ENCODE assay signal across 7 mouse cellular contexts in genomic region chr6:136804705-136805408, GRCm38 (mm10). TPM values are rescaled to one million over a fixed set of nuclear protein-coding genes. Genes with fewer than 3 reads are reported as not detected.
DNase-seq lines count a peak whose midpoint lies in the region; ATAC-seq and TF ChIP-seq lines count a peak whose summit lies in the region.

No protein-coding gene starts in this region.

- H3K4me2 ChIP-seq in limb, embryonic 12.5 days: peak overlapping the region; percentile 60
- H3K4me2 ChIP-seq in stomach, embryonic 14.5 days (replicated peaks; ENCODE audit: low read depth, low read length): peak overlapping the region; percentile 84

- peak overlapping the region; percentile 52; the same call in 1 of the 2 replicates for H3K9ac ChIP-seq in limb, embryonic 12.5 days (replicated peaks)
- H3K9ac ChIP-seq in stomach, embryonic 14.5 days (replicated peaks; ENCODE audit: low read depth, low read length): peak overlapping the region; percentile 97; the same call in 1 of the 2 replicates

- TF ChIP-seq CTCF in thymus, adult 2 months (IDR thresholded peaks at IDR 0.05; ENCODE audit: borderline replicate concordance, control insufficient read depth, extremely low read depth, insufficient read depth, low read length, poor library complexity): no peak
- no peak for TF ChIP-seq CTCF in embryonic fibroblast, embryonic 13.5 days (IDR thresholded peaks at IDR 0.05; ENCODE audit: borderline replicate concordance, insufficient read depth, low read length)

- TF ChIP-seq POLR2A in thymus, adult 2 months (IDR thresholded peaks at IDR 0.05; ENCODE audit: control insufficient read depth, extremely low read depth, insufficient read depth, low read length, poor library complexity): no peak
- TF ChIP-seq POLR2A in embryonic fibroblast, embryonic 13.5 days (IDR thresholded peaks at IDR 0.05; ENCODE audit: low read depth, low read length): no peak

- WGBS in thymus, adult 2 months: 2% methylated on average over 9 of the region's 9 CpGs
- WGBS in limb, embryonic 12.5 days: 34% methylated on average over 9 of the region's 9 CpGs
- WGBS in stomach, embryonic 14.5 days: 27% methylated on average over 9 of the region's 9 CpGs

- no peaks in the 10 kb centered on the region for H3K36me3 ChIP-seq in thymus, adult 2 months (ENCODE audit: control insufficient read depth, insufficient read depth, low read length)
- H3K36me3 ChIP-seq in limb, embryonic 12.5 days: no peaks in the 10 kb centered on the region
- no peaks in the 10 kb centered on the region for H3K36me3 ChIP-seq in stomach, embryonic 14.5 days (ENCODE audit: control insufficient read depth, insufficient read depth, low read length)

- H3K4me3 ChIP-seq in thymus, adult 2 months (ENCODE audit: control insufficient read depth, insufficient read depth, low read length): no peak overlapping the region
- no peak overlapping the region; the same call in 1 of the 2 replicates for H3K4me3 ChIP-seq in embryonic fibroblast, embryonic 13.5 days (ENCODE audit: insufficient read depth, low read length)
- peak overlapping the region; percentile 63 for H3K4me3 ChIP-seq in limb, embryonic 12.5 days (replicated peaks)
- H3K4me3 ChIP-seq in stomach, embryonic 14.5 days (ENCODE audit: low read depth, low read length): peak overlapping the region; percentile 71

- H3K27me3 ChIP-seq in thymus, adult 2 months (ENCODE audit: control insufficient read depth, insufficient read depth, low read length): no peaks in the 10 kb centered on the region
- H3K27me3 ChIP-seq in limb, embryonic 12.5 days: no peaks in the 10 kb centered on the region
- H3K27me3 ChIP-seq in stomach, embryonic 14.5 days (ENCODE audit: control insufficient read depth, insufficient read depth, low read length): no peaks in the 10 kb centered on the region

- no peaks in the 10 kb centered on the region for H3K9me3 ChIP-seq in limb, embryonic 12.5 days
- H3K9me3 ChIP-seq in stomach, embryonic 14.5 days (ENCODE audit: control insufficient read depth, low read depth, low read length): no peaks in the 10 kb centered on the region

- ATAC-seq in limb, embryonic 12.5 days (ENCODE audit: insufficient number of reproducible peaks, insufficient read depth, low FRiP score, low TSS enrichment, low read depth): no peak
- no peak for ATAC-seq in stomach, embryonic 14.5 days (ENCODE audit: insufficient number of reproducible peaks, insufficient read depth, low FRiP score, low read depth)

- peak overlapping the region; percentile 91 for H3K27ac ChIP-seq in thymus, adult 2 months (ENCODE audit: control insufficient read depth, insufficient read depth, low read length)
- H3K27ac ChIP-seq in embryonic fibroblast, embryonic 13.5 days (ENCODE audit: insufficient read depth, low read length): peak overlapping the region; percentile 69
- H3K27ac ChIP-seq in limb, embryonic 12.5 days: peak overlapping the region; percentile 100
- H3K27ac ChIP-seq in stomach, embryonic 14.5 days (ENCODE audit: low read length): peak overlapping the region; percentile 100

- no peak for DNase-seq in thymus, adult 2 months
- no peak for DNase-seq in thymus, postnatal 0 days (ENCODE audit: low spot score)
- no peak for DNase-seq in layer of hippocampus, postnatal 36 days
- no peak for DNase-seq in frontal cortex, adult 2 months (ENCODE audit: extremely low spot score in 1 of 2, low spot score in 1 of 2)

- H3K4me1 ChIP-seq in thymus, adult 2 months (replicated peaks; ENCODE audit: control insufficient read depth, insufficient read depth, low read length): peaks cover 14% of the 10 kb centered on the region
- H3K4me1 ChIP-seq in embryonic fibroblast, embryonic 13.5 days (ENCODE audit: control insufficient read depth, insufficient read depth, low read length): no peaks in the 10 kb centered on the region; the same call in 1 of the 2 replicates
- peaks cover 30% of the 10 kb centered on the region for H3K4me1 ChIP-seq in limb, embryonic 12.5 days (replicated peaks)
- H3K4me1 ChIP-seq in stomach, embryonic 14.5 days (ENCODE audit: control insufficient read depth, insufficient read depth, low read length): peaks cover 12% of the 10 kb centered on the region; the same call in 1 of the 2 replicates

RNA-seq across cellular contexts. Expression of gene Hist4h4, which starts 0.6 kb away (rescaled TPM):
- polyA plus RNA-seq in thymus, adult 2 months (2012; rRNA removed): 14.5 and 17.8 TPM in 2 replicates
- 1.3 and 2.0 TPM in 2 replicates for polyA plus RNA-seq in thymus, postnatal 0 days (2015; fragmentation: Nextera tagmentation; extraction: Ambion mirVana)
- 0.28 and 0.72 TPM in 2 replicates for polyA plus RNA-seq in embryonic fibroblast, embryonic 13.5 days (2011; ENCODE audit: insufficient read length, low read depth, missing spikeins)
- polyA plus RNA-seq in limb, embryonic 12.5 days (2016; fragmentation: Nextera tagmentation; extraction: Ambion mirVana): 0.70 and 0.89 TPM in 2 replicates
- 2.1 and 2.8 TPM in 2 replicates for polyA plus RNA-seq in stomach, embryonic 14.5 days (2014; fragmentation: Nextera tagmentation; extraction: Ambion mirVana)
- total RNA-seq in layer of hippocampus, postnatal 36 days (2021): 10 to 100 TPM; 10.4 to 11.5 TPM
- polyA plus RNA-seq in frontal cortex, adult 2 months (2012; rRNA removed): 0.56 and 0.80 TPM in 2 replicates

RNA-seq across cellular contexts. Expression of gene H2afj, which starts 3.2 kb away (rescaled TPM):
- 309 and 326 TPM in 2 replicates for polyA plus RNA-seq in thymus, adult 2 months (2012; rRNA removed)
- 341 and 352 TPM in 2 replicates for polyA plus RNA-seq in thymus, postnatal 0 days (2015; fragmentation: Nextera tagmentation; extraction: Ambion mirVana)
- 31.3 and 46.4 TPM in 2 replicates for polyA plus RNA-seq in embryonic fibroblast, embryonic 13.5 days (2011; ENCODE audit: insufficient read length, low read depth, missing spikeins)
- polyA plus RNA-seq in limb, embryonic 12.5 days (2016; fragmentation: Nextera tagmentation; extraction: Ambion mirVana): 99.7 and 111 TPM in 2 replicates
- 130 and 144 TPM in 2 replicates for polyA plus RNA-seq in stomach, embryonic 14.5 days (2014; fragmentation: Nextera tagmentation; extraction: Ambion mirVana)
- total RNA-seq in layer of hippocampus, postnatal 36 days (2021): 10 to 100 TPM; 74.5 to 81.9 TPM
- polyA plus RNA-seq in frontal cortex, adult 2 months (2012; rRNA removed): 103 and 145 TPM in 2 replicates

RNA-seq across cellular contexts. Expression of gene BC049715, which starts 22.6 kb away (rescaled TPM):
- polyA plus RNA-seq in thymus, adult 2 months (2012; rRNA removed): 0.86 and 2.3 TPM in 2 replicates
- 2.1 and 3.0 TPM in 2 replicates for polyA plus RNA-seq in thymus, postnatal 0 days (2015; fragmentation: Nextera tagmentation; extraction: Ambion mirVana)
- 0.63 and 1.4 TPM in 2 replicates for polyA plus RNA-seq in embryonic fibroblast, embryonic 13.5 days (2011; ENCODE audit: insufficient read length, low read depth, missing spikeins)
- polyA plus RNA-seq in limb, embryonic 12.5 days (2016; fragmentation: Nextera tagmentation; extraction: Ambion mirVana): 3.6 and 4.0 TPM in 2 replicates
- polyA plus RNA-seq in stomach, embryonic 14.5 days (2014; fragmentation: Nextera tagmentation; extraction: Ambion mirVana): 1.7 and 2.5 TPM in 2 replicates
- total RNA-seq in layer of hippocampus, postnatal 36 days (2021): 1 to 10 TPM; 4.2 to 6.0 TPM
- polyA plus RNA-seq in frontal cortex, adult 2 months (2012; rRNA removed): 0.59 and 1.3 TPM in 2 replicates

RNA-seq across cellular contexts. Expression of gene Wbp11, which starts 23.2 kb away (rescaled TPM):
- 72.3 and 91.3 TPM in 2 replicates for polyA plus RNA-seq in thymus, adult 2 months (2012; rRNA removed)
- polyA plus RNA-seq in thymus, postnatal 0 days (2015; fragmentation: Nextera tagmentation; extraction: Ambion mirVana): 88.9 and 90.5 TPM in 2 replicates
- 68.5 and 85.3 TPM in 2 replicates for polyA plus RNA-seq in embryonic fibroblast, embryonic 13.5 days (2011; ENCODE audit: insufficient read length, low read depth, missing spikeins)
- 133 and 139 TPM in 2 replicates for polyA plus RNA-seq in limb, embryonic 12.5 days (2016; fragmentation: Nextera tagmentation; extraction: Ambion mirVana)
- polyA plus RNA-seq in stomach, embryonic 14.5 days (2014; fragmentation: Nextera tagmentation; extraction: Ambion mirVana): 103 and 109 TPM in 2 replicates
- total RNA-seq in layer of hippocampus, postnatal 36 days (2021): 100 to 1,000 TPM; 119 to 130 TPM
- 60.8 and 72.5 TPM in 2 replicates for polyA plus RNA-seq in frontal cortex, adult 2 months (2012; rRNA removed)

RNA-seq across cellular contexts. Expression of gene Gucy2c, which starts 23.3 kb away (rescaled TPM):
- 0.22 and 0.31 TPM in 2 replicates for polyA plus RNA-seq in thymus, adult 2 months (2012; rRNA removed)
- polyA plus RNA-seq in thymus, postnatal 0 days (2015; fragmentation: Nextera tagmentation; extraction: Ambion mirVana): 0.29 and 0.30 TPM in 2 replicates
- polyA plus RNA-seq in embryonic fibroblast, embryonic 13.5 days (2011; ENCODE audit: insufficient read length, low read depth, missing spikeins): not detected in 2 replicates
- polyA plus RNA-seq in limb, embryonic 12.5 days (2016; fragmentation: Nextera tagmentation; extraction: Ambion mirVana): 0.22 TPM in 1 of 2 replicates, not detected in the other
- 1.6 and 3.3 TPM in 2 replicates for polyA plus RNA-seq in stomach, embryonic 14.5 days (2014; fragmentation: Nextera tagmentation; extraction: Ambion mirVana)
- under 1 TPM; 0.48 to 0.60 TPM for total RNA-seq in layer of hippocampus, postnatal 36 days (2021)
- 0.10 and 0.13 TPM in 2 replicates for polyA plus RNA-seq in frontal cortex, adult 2 months (2012; rRNA removed)

Comparison
In these comparisons a context has a peak if more than half of its experiments do, and no peak if none do; other contexts are left out.
1. H3K4me3 ChIP-seq: peak in limb, embryonic 12.5 days (single experiment) and stomach, embryonic 14.5 days (single experiment); none in thymus, adult 2 months (single experiment) and embryonic fibroblast, embryonic 13.5 days (single experiment).
2. Peak in every context shown above with its lines, with median percentiles within 50 percentile points of each other: H3K27ac ChIP-seq.